Mouse (Mus musculus): Measurements from ENCODE around the gene Cracr2b.

GRCm38 (mm10) chr7:141495379-141495778, 34.5 kb downstream of the Cracr2b start:
- TF ChIP-seq CTCF (IDR thresholded peaks at IDR 0.05): no peak
- no peak for TF ChIP-seq POLR2A (IDR thresholded peaks at IDR 0.05; ENCODE audit: insufficient read depth, low read depth, low read length)
- no peak for TF ChIP-seq EP300 (IDR thresholded peaks at IDR 0.05; ENCODE audit: insufficient read depth, low read depth, low read length)
